Mouse (Mus musculus): ENCODE measurements at regions not wholly inside any gene's neighbourhood (a gene's known extent, or its start where the extent isn't known, plus 50 kb on each side); places are given as distances from the start of the nearest gene placed in this dataset.
"Not testable (repeated sequence)": the region's sequence is repeated elsewhere in the genome, so short reads cannot be mapped to it uniquely, and the experiment has no call there.

DNA sequence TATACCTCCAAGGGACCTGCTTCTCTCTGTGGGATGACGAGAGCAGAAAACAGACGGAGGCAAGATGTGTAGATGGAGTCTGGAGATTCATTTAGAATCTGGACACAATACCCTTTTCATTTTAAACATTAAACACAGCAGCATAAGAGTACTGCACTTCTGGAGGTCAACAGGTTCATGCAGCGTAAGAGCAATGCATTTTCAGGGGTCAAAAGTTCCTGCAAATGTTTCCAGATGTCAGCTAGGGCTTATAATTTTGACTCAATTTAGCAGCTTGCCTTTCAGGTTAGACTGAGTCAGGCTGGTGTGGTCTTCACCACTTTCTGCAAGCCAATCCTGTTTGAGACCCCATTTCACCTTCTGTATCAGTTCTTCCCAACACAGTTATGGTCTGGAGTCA lies 277.9 kb downstream of the Hace1 start:
- DNase-seq (ENCODE audit: low spot score in 2 of 2): no peak

DNA sequence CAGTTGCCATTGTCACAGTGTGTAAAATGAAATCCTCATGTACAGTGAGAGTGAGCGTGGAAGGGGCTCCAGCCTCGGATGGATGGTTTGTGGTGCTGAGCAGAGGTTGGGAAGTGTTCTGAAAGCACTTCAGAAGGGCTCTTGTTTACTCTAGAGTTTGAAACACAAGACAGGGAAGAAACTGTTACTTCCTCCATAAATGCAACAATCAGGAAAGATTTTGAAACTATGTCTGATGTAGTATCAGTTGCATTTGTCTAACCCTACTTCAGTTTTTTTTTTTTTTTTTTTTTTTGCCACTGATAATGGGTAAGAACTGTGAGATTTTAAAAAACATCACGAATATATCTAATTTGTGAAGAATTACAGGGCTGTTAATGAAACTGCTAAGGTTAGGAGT lies 281.5 kb downstream of the Hace1 start:
- DNase-seq (ENCODE audit: low spot score in 2 of 2): no peak

DNA sequence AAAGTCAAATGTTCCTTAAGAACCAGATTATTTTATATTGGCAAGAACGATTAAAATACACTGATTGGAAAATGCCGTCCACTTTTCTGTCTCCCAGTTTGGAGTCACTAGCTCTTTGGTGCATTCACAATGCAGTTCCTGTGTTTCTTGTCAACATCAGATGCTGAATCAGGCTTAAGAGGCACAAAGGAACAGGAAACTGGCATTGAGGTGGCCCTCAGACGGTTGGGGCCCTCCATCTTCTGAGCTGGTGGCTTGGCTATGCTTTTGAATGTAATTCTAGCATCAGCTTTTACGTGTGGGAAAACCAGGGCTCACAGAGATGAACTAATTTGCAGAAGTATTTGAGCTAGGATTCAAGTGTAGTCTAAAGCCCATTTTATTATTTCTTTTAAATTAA lies 282.3 kb downstream of the Hace1 start:
- DNase-seq (ENCODE audit: low spot score in 2 of 2): no peak

DNA sequence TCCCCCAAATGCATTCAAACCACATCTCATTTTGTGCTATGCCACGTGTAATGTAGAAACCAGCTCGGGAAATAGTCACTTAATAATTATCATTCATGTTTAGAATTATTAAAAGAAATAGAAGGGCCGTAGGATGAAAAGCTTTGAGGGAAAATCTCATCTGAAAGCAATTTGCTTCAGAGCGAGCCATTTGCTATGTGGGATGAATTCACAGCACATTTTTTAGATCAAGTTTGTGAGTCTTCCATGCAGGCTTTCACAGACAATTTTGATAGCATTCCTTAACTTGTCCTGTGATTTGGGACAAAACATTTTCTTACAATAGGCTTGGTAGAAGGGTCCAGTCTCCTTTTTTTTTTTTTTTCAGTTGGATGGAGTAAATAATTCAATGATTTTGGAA lies 283.1 kb downstream of the Hace1 start:
- DNase-seq (ENCODE audit: low spot score in 2 of 2): no peak

DNA sequence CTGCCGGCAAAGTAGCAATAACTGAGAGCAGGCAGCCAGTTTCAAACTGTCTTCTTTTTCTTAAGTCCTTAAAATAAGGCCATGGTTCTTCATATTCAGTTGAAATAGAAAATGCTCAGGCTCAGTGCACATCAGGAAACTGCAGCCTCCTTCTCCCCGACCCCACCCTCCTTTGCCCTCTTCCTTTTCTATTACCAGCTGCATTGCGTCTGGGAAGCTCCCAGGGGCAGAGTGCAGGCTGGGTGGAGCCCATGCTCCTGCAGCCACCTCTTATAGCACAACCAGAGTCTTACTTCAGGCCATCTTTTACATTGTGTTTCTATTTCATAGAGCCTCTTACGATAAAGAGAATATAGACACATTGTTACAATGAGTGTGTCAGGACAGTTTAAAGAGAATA lies 288.2 kb downstream of the Hace1 start:
- DNase-seq (ENCODE audit: low spot score in 2 of 2): no peak

DNA sequence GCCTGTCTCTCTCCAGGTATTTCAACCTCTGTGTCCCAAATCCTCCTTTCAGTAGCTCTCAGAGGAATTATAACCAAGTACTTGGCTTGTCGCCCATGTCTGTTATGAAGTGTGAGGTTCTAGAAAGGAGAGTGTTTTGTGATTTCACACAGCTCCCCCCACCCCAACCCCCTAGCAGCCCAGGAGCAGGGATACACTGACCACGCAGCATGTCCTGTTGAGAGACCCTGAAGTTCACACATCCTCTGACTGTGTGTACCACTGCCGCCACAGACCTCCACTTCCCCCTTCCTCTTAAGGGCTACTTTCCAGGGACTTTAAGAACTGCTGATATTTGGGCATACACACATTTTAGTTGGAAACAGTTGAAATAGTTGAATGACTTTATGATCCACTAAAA lies 289.2 kb downstream of the Hace1 start:
- DNase-seq (ENCODE audit: low spot score in 2 of 2): no peak

DNA sequence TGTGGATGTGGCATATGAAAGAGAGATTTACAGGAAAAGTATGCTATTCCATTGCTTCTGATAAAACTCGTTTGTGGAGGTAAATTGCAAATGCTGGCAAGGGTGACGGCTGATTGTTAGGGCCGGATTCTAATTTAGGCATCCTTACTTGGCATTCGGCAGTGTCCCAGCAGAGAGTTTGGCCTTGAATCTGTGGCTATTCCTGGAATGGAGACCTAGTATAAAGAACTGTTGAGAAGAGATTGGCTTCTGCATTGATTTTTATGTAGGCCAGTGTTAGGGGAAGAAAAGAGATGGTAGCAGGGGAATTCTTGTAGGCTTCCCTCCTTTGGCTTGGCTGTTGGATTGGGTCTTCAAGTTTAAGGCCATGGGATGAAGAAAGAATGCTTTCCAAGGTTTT lies 293.4 kb downstream of the Hace1 start:
- no peak for DNase-seq (ENCODE audit: low spot score in 2 of 2)

DNA sequence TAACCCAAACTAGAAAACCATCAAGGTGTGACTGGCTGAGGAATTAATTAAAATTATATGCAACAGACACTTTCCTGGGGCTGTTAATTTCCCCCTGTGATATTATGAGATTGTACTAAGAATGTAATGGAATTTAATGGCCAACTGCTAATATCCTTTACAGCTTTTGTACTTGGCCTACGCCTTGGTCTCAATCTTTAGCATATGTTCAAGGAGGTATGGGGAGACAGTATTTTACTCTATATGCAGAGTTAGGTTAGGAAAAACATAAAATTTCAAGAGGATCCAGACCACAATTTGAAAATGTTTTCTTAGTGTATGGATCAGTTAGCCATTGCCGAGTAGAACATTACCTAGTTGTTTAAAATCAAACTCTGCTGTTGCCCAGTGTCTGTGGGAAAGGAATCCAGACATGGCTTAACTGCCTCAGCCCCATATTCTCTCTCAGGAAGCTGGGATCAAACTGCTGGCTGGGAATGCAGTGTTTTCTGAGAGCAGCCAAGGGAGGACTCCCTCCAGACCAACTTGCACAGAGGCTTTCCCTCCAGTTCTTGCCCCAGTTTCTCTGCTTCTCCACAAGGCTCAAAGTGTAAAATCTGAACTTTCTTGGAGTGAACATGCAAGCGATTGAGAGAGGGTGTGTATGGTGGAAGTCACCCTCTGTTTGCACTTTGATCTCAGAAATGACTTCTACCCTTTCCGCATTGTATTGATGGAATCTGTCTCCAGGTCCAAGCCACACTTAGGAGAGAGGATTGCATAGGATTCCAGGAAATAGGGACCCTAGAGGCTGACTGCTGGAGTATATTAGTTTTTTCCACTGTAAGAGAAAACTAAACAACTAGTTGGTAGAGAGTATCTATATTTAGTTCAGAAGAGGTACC lies 294.6 kb downstream of the Hace1 start:
- no peak for DNase-seq (ENCODE audit: low spot score in 2 of 2)

DNA sequence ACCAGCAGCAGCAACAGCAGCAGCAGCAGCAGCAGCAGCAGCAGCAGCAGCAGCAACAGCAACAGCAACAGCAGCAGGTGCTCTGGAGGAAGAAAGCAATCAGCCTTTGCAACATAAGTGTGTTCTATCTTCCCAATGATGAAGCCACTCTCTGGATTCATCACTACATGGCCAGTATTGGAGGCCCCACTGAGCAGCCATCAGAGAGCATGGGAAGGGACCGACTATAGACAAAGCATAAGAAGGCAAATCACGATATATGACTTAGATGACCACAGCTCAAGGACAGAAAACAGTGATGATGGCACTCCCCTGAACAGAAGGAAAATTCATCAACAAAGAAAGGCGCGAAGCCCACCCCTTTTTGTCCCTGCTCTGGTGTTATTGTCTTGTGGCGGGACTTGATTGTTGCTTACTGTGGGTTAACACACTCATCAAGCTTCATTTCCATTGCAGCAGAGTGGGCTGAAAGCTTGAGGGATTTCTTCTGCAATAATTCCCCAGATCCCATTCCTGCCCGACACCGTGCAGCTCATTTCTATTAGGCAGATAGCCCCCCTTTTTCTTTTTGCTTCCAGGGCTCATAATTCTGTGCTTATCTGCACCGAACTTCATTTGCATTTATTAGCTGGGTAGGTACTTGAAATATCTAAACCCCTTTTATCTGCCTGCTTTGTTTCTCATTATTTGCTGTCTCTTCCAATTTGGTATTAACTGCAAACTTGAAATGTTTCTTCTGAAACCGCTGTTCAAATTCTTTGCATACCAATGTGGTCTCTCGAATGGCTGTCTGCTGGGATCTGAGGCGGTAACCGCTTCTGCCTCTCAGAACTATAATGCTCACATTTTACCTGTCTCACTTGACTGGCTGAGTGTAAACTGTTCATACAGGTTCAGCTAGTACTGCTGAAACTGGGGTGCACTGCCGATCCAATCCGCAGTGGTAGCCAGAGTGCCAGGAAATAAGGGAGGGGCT lies 296.5 kb downstream of the Hace1 start:
- no peak for DNase-seq (ENCODE audit: low spot score in 2 of 2)

DNA sequence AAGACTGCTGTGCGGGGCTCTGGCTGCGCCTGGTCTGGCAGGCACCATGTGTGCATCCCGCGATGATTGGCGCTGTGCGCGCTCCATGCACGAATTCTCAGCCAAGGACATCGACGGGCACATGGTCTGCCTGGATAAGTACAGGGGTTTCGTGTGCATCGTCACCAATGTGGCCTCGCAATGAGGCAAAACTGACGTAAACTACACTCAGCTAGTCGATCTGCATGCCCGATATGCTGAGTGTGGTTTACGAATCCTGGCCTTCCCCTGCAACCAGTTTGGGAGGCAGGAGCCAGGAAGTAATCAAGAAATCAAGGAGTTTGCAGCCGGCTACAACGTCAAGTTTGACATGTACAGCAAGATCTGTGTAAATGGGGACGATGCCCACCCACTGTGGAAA lies 297.7 kb downstream of the Hace1 start:
- not testable (repeated sequence) for DNase-seq (ENCODE audit: low spot score in 2 of 2)

DNA sequence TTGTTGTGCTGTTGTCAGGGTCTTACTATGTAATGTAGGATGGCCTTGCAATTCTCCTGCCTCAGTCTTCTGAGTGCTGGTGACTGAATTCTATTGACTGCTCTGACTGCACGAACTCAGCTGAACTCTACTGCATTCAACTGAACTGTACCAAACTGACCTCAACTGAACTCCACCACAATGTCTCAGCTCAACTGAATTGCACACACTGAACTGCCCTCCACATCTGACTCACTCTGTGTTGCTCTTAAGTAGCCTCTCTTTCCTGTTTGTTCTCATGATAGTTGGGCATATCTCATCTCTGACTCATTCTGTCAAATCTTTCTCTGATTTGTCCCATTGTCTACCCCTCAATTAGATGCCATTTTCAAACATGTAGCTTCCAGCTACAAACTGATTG lies 306.1 kb downstream of the Hace1 start:
- no peak for DNase-seq (ENCODE audit: low spot score in 2 of 2)

DNA sequence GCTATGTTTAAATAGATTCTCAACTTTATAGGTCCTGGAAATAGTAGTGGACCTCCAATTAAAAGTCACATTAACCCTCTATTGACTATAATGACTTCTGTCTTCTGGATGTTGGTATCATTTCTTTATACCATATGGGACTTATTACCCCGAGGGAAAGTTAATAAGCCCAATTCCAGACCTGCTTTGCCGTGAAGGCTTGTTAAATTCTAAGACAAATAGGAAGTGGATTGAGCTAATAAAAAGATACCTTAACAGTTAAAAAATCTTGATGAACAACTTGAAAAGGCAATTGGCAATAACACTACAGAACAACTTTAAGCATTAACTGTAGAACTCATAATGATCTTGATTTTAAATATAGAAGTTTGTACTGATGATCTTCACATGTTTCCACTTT lies 309.0 kb downstream of the Hace1 start:
- DNase-seq (ENCODE audit: low spot score in 2 of 2): no peak

DNA sequence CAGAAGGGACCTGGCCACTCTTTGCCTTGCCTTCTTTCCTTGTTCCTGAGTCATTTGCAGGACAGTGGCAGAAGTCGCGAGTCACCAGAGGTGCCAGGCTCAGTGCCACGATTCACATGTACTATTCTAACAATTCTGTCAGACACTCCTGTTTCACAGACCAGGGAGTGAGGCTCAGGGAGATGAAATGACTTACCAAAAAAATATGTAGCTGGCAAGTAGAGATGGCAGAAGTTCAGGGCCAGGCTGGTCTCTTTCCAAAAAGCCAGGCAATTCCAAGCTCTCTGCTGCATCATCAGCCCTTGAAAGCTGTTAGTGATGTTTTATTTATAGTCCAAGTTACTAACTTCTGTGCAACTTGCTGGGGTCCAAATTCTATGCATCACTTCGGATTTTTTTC lies 311.2 kb downstream of the Hace1 start:
- DNase-seq (ENCODE audit: low spot score in 2 of 2): no peak

DNA sequence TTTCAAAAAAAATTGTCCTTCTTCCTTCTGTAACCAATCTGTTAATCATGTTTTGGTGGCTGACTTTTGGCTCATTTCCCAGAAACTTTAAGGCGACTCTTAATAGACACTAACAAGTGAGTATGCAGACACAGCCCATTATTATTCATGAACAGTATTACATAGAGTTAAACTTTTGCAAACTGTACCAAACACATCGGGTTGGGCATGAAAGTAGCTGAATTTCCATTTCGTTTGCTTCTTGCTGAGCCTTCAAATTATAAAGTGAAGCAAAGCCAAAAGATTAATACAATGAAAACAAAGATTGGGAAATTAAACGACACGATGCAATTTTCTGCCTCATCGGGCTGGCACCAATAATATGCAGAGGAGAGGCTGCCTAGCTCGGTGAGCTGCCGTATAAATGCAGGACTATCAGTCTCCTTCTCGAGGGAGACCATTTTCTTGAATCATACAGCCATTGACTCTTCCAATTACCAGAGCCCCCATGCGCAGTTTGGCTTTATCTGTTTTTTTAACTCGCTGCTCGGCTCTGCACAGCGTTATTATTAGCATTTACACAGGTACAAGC lies 311.8 kb downstream of the Hace1 start:
- no peak for DNase-seq (ENCODE audit: low spot score in 2 of 2)

DNA sequence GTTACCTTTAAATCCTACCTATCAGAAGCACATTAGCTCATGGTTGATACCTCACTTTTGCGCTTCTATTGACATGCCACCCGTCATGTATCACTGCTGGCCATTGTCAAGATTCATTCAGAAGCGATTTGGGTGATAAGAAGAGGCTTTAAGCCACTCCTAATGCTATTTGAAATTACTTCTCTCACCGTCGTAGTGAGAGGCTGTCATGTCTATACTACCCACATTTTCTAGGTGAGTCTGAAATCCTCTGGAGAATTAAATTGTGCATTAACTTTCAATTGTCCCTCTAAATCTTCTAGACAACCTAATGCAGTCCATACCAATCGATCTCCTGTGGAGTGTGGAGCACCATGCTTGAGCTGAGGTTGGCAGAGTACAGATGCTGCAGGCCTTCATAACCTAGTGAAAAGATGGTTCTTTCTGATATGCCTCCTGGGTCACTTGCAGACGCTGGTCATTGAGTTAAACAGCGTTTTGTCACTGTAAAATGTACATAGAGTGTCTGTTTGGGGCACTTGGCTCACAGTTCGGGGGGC lies 312.5 kb downstream of the Hace1 start:
- no peak for DNase-seq (ENCODE audit: low spot score in 2 of 2)

DNA sequence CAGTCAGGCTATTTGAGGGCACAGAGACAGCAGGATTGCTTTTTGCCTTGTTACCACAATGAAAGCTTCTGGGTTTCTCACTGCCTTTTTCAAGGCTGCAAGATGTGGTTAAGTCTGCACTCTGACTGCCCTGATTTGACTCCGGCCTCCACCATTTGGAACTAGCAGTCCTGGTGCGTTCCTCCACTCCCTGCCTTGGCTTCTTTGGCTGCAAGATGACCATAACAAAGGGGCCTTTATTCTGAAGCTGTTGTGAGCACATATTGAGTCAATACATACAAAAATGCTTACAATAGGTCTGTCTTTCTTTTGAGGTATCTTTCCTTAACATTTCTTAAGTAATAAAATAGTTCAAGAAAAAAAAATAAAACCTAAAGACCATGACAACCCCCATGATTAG lies 314.8 kb downstream of the Hace1 start:
- DNase-seq (ENCODE audit: low spot score in 2 of 2): no peak

DNA sequence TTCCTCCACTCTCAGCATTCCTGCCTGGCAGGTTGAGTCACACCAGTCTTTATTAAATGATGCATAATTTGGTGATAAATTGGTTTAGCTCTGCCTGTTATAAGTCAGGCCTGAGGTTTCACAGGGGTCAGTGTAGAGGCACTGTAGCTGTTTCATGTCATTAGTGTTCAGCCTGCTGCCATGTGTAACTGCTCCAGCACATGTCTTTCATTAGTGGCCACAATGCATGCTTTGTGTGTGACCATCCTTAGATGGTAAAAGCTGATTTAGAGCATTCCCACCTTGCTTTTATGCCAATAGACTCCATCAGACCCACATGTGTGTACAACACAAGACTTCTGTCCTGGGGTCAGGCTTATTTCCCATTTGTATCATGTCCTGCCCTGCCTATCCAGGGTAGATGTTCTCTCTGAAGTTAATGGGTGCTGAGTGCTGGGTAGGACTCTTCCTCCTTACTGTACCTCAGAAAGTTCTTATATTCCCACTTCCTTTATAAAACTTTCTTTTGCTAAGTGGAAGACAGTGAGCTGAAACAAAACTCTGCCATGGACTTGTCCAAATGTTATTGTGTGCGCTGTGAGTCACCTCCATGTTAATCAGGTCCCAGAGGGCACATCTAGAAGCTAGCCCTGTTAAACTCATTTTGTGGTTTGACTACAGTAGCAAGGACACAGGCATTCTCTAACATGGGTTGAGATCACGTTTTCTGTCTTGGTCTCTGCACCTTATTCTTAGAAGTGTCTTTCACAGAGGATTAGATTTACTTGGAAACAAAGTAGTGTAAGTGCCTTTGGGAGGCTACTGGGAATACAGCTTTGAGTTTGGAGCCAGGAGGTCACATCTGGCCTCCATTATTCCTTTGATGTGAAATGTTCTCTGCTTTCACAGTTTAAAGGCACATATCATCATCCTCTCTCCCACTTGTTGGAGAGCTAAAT lies 316.5 kb downstream of the Hace1 start:
- DNase-seq (ENCODE audit: low spot score in 2 of 2): no peak

DNA sequence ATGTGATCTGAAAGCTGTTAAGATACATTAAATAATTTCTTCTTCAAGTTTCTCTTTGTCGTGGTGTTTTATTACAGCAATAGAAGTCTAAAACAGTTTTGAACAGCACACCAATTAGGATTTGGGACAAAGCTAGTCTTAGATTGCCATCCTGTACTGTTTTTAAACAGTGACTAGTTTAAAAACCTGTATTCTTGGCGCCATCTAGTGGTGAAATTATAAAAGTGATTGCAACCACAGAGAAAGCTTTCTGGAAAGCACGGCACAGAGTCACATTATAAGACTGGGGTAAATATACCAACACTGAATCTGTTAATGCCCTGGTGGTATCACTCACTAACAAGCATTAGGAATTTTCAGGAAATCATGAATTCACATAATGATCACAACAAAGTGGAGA lies 339.3 kb downstream of the Hace1 start:
- DNase-seq (ENCODE audit: low spot score in 2 of 2): no peak

DNA sequence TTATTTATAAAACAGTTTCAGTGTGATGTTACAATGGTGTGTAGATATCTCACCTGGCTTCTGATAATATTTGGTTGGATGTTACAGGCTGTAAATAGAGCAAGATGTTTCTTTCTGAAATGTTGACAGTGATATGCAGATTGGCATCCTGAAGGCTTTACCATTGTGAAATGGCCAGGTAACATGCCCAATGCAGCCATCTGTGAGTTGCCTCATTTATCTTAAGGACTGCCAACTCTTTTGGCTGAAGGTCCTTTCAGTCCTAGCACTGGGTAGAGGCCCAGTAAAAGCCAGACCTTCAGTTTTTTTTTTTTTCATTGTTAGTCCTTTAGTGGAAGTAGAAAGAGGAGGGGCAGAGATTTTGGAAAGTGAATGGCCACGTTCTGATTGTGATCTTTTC lies 348.1 kb downstream of the Hace1 start:
- no peak for DNase-seq (ENCODE audit: low spot score in 2 of 2)

DNA sequence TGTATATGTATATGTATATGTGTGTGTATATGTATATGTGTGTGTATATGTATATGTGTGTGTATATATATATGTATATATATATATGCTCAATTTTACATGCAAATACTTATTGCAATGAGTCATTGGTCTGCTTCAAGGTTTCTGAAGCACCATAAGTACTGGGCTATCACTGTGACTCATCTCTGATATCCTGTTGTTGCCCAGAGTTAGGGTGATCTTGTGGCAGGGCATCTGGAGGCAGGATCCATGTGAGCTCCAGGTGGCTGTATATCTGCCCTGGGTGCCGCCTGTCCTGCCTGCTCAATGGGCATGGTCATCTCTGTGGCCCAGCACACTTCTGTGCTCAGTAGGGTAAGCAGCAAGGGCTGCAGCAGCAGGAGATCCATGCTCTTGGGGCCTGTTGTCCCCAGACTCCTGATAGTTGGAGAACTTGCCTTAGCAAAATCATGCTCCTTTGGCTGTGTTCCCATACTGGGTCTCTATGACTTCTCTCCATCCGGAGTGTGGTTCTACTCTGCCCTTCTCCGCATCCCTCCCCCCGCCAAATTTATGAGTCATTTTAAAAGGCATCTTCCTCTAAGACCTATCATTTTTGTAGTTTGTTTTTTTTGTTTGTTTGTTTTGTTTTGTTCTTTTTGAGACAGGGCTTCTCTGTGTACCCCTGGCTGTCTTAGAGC lies 356.1 kb downstream of the Hace1 start:
- DNase-seq (ENCODE audit: low spot score in 2 of 2): no peak

DNA sequence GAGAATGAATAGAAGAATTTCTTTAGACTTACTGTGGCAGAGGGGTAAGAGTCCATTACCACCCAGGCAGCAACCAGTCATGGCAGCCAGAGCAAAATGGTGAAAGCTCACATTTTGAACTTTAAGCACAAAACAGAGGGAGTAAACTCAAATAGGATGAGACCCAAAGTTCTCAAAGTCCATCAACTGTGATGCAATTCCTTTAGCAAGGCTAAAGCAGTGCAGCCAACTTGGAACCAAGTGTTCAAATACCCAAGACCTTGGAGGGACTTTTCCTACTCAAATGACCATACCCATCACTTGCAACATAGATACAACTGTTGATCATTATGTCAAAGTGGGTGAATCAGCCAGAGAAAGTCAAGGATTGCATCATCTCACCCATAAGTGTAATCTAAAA lies 380.1 kb downstream of the Hace1 start:
- DNase-seq (ENCODE audit: low spot score in 2 of 2): no peak
